Mouse (Mus musculus) cortical plate, adult 2 months (tissue): Measurements from ENCODE around the gene Vpreb1. TPM values are rescaled to one million over a fixed set of nuclear protein-coding genes. Genes with fewer than 3 reads are reported as not detected.

Experiments used
- H3K27ac ChIP-seq: fragments of 200-500 bp; 2 replicates; pipeline ENCODE4 v1.5.1; 2012; ENCODE audit warnings: low read length, control low read depth, inconsistent platforms; ENCODE audit not compliant: insufficient read depth
- H3K4me1 ChIP-seq: fragments of 200-500 bp; 2 replicates; pipeline ENCODE4 v1.6.1; 2011; ENCODE audit warnings: low read length; ENCODE audit not compliant: control insufficient read depth, insufficient read depth
- H3K4me3 ChIP-seq: fragments of 200-500 bp; 2 replicates; pipeline ENCODE4 v1.5.1; 2011; ENCODE audit warnings: mild to moderate bottlenecking, low read length, control low read depth; ENCODE audit not compliant: insufficient read depth
- CTCF ChIP-seq: fragments of 200-500 bp; IDR thresholded peaks from 2 replicates; pipeline ENCODE4 v1.5.1; 2011; ENCODE audit warnings: mild to moderate bottlenecking, control low read depth, low read length; ENCODE audit not compliant: insufficient read depth; ENCODE audit errors: extremely low read depth
- POLR2A ChIP-seq: fragments of 200-500 bp; IDR thresholded peaks from 2 replicates; pipeline ENCODE4 v1.6.1; 2011; ENCODE audit warnings: mild to moderate bottlenecking, low read length, control low read depth; ENCODE audit not compliant: insufficient read depth; ENCODE audit errors: extremely low read depth
- polyA plus RNA-seq: library from polyadenylated mRNA; depleted of rRNA; stranded (reverse); fragments of >200 nt; gene quantifications from 2 replicates; pipeline ENCODE4 v1.2.3, GENCODE M21; 2012; rRNA removed

Vpreb1 gene
- polyA plus RNA-seq: 0.38 and 0.47 TPM in 2 replicates

DNA sequence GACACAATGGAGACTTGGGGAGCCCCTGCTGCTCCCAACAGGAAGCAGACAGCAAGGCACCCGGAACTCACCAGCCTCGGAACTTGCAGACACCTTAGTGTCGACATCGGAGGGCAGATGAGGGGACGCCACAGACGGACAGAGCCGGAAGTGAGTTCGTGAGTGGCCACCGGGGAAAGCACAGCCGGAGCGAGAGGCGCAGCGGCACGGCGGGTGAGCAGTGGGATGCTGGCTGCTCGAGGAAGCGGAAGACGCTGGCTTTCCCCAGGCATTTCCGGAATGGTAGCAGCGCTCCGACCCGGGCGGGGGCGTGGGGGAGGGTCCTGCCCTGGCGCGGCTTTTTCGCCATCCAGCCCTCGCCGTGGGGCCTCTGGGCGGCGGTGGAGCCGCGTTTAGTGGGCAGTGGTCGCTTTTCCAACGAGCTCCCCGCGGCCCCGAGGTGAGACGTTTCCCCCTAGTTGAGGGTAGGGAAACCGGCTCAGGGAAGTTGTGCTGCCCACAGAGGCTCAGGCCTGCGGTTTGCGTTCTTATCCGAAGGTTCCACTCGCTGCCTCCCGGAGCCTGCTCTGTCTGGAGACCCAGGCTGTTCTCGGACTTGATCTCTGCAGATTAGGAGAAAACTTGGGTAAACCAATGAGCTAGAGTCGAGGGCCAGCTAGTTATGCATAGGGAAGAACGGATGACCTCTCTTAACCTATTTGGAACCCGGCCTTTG lies at the start of gene Vpreb1, which contains the start of gene Top3b:
Vpreb1 (minus strand) TSS at position 227 of the 715 bp plus-strand sequence.
Top3b (plus strand) TSS at position 120 of the 715 bp plus-strand sequence.
- TF ChIP-seq CTCF (0 out of 2 replicates have a peak, but pooled peaks have one; percentile 13), POLR2A (peak; percentile 89)
- no peak within 1 kb of the TSS for H3K27ac ChIP-seq
- H3K4me1 ChIP-seq: no peaks in the 10 kb centered on the region; the same call in 1 of the 2 replicates
- peak within 1 kb of the TSS; percentile 73 for H3K4me3 ChIP-seq

DNA sequence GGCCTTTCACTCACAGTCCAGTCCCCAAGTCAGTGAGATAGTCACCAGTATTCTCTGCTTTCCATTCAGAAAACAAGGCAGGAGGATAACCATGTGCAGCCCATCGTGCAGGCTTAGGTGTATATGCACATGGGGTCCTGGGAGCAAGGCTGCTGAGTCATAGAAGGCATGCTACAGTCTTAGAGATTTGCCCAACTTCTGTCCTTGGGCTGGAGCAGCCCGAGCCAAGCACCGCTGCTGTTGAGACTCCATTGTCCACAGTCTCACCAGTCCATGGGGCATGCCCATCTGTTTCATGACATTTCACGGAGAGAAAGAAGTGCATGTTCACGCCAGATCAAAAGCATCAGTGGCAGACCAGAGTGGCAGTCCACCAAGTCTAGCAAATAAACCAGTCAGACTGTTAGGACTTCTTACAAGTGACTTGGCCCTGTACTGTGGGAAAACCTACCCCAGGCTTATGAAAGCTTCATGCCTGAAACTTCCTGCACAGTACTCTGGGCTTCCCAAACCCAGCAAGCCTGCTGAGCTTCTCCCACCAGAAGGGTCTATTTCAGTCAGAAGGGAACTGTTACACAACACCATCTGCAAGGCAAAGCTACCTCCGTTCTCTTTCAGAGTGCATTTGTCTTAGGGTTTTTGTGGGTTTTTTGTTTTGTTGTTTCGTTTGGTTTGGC lies 47.9 kb upstream of the Vpreb1 start:
- peak overlapping the region; percentile 49 for H3K27ac ChIP-seq
- peaks cover 6% of the 10 kb centered on the region for H3K4me1 ChIP-seq

DNA sequence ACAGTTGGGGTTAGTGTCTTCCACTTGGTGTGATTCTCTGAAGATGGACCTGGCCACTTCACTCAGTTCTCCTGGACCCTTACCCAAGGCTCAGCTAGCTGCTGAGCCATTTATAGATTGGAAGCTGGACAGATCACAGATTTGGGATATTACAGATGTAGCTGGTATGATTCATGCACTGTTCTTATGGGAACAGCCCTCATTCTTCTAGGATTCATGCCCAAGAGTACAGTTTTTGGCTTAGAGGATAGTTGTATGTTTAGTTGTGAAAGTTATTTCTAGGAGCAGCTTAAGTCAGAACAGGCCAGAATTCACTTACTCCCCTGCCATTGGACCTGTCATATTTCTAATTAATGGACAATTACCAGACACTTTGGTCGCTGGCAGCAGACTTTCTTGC lies 42.8 kb upstream of the Vpreb1 start:
- TF ChIP-seq CTCF (no peak), POLR2A (no peak)
- Histone ChIP-seq H3K4me3 (no peak overlapping the region), H3K27ac (no peak overlapping the region; the same call in 1 of the 2 replicates), H3K4me1 (peaks cover 1% of the 10 kb centered on the region)

More for the DNA sequence above, 47.9 kb upstream of the Vpreb1 start:
- no peak for TF ChIP-seq CTCF
- no peak for TF ChIP-seq POLR2A
- H3K4me3 ChIP-seq: no peak overlapping the region

DNA sequence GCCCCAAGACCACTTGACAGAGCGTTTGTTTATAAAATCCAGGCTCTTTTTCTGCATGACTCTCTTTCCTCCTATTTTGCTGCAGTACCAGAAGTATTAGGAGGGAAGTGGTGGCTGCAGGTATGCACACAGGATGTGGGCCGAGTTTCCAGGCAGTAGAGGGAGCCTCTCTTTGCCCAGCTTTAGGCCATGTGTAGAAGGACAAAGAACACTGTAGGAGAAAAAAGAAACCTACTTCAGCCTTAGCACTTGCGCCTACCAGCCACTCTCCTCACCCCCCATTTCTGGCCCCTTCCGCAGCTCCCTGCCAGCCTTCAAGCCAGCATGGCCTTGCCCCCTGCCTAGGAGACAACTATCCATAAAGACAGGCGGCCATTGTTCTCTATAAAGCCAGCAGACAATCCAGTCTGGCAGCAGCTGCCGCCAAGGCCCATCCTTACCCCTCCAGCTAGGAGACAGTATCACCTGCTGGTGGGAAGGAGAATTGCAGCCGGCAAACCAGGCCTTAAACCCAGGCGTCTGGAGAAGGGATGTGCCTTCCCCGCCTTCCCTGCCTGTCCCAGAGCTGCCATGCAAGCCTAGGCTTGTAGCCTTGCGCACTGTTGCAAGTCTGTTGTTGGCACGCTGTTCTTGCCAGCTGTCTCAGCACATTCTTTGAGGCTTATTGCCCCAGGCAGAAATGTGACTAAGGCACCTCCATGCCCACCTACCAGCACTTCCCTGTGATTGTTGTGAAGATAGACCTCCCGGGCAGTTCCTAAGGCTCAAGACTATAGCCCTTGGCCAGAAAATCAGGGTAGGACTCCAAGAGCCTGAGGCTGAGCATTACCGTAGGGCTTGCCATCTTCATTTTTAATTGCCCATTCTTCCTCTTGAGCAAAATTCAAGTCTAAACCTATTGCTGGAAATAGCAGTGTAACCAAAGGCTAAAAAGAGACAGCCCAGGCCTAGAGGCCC lies 41.3 kb upstream of the Vpreb1 start:
- TF ChIP-seq POLR2A (no peak), CTCF (peak; percentile 86)
- no peak overlapping the region for H3K4me3 ChIP-seq
- H3K4me1 ChIP-seq: no peaks in the 10 kb centered on the region
- 0 out of 2 replicates have a peak overlapping the region, but pooled peaks have one; percentile 37 for H3K27ac ChIP-seq

DNA sequence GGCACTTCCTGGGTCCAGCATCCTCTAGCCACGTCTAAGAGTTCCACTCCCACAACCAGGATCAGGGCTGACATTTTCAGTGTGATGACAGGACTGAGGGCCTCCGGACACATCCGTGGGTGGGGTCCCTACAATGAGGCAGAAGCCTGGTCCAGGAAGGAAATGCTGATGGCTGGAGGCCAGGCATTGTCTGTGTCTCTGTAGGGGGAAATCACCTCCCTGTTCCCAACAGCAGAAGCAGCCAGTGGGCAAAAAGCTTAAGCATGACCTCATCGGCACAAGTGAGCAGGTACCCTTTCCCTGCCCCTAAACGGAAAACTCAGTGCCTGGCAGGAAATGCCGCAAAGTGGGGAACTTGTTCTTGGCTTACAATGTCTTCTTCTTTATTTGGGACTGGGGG lies 37.2 kb upstream of the Vpreb1 start:
- Histone ChIP-seq H3K4me1 (no peaks in the 10 kb centered on the region), H3K4me3 (no peak overlapping the region), H3K27ac (peak overlapping the region; percentile 39)
- TF ChIP-seq POLR2A (no peak), CTCF (no peak)

DNA sequence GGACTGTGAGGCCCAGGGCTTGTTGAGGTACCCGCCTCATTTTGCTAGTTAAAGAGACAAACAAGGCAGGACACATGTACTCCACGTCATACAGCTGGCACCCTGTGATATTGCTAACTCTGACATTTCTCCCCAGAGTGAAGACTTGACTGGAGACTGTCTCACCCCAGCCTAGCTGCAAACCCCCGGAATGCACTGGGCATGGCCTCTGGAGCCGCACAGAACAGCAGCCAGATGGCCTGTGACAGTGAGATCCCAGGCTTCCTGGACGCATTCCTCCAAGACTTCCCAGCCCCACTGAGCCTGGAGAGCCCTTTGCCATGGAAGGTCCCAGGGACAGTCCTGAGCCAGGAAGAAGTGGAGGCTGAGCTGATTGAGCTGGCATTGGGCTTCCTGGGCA lies 32.5 kb upstream of the Vpreb1 start:
- no peak overlapping the region for H3K27ac ChIP-seq
- no peak overlapping the region for H3K4me3 ChIP-seq
- no peak for TF ChIP-seq CTCF
- no peak for TF ChIP-seq POLR2A
- H3K4me1 ChIP-seq: peaks cover 6% of the 10 kb centered on the region

DNA sequence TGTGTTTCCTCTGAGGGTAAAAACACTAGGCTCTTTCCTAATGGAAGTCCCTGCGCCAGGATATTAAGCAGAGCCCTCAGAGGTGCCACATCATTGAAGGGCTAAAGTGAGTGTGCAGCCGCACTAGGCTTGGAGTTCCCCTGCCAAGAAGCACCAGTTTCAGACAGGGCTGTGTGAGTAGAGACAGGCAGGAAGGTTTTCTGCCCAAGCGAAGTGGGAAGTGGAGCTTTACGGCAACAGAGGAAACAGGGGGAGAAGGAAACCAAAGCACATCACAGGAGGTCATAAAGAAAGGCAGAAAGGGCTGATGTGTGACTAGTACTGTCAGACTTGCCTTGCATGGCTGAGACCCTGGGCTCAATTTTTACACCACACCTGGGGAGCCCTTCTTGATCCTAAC lies 31.7 kb upstream of the Vpreb1 start:
- no peak overlapping the region for H3K4me3 ChIP-seq
- TF ChIP-seq CTCF: no peak
- TF ChIP-seq POLR2A: no peak
- peaks cover 6% of the 10 kb centered on the region for H3K4me1 ChIP-seq
- no peak overlapping the region for H3K27ac ChIP-seq

DNA sequence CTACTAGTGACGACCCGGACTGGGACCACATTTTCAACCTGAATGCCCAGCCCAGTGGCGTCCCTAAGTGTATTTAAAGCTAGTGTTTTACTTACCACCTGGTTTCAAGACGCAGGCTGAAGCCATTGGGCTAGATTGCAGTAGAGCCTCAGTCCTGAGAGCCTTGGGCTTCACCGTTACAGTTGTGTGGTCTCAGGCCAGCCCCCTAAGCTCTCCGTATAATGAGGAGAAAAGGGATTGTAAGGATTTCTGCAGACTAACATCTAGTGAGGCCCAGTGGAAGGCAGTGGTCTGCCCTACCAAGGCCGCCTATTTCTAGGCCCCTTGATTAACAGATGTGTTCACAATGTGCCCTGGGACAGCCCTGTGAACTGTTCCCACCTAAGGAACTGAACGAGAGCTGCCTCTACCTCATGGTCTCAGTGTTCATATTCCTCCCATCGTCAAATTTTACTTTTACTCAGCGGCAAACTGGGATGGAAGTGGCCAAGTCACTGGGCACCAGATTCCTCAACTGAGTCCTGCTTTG lies 26.5 kb upstream of the Vpreb1 start:
- Histone ChIP-seq H3K4me1 (peaks cover 10% of the 10 kb centered on the region), H3K27ac (peak overlapping the region; percentile 14), H3K4me3 (peak overlapping the region; percentile 56)
- no peak for TF ChIP-seq CTCF
- no peak for TF ChIP-seq POLR2A
